Comparison of ENCODE assay signal across 12 mouse cellular contexts in genomic region chr12:105973691-105974090, GRCm38 (mm10). TPM values are rescaled to one million over a fixed set of nuclear protein-coding genes. Genes with fewer than 3 reads are reported as not detected.
DNase-seq lines count a peak whose midpoint lies in the region; ATAC-seq lines count a peak whose summit lies in the region.
"Had no signal": no experiment of that assay in that cellular context is flagged by ENCODE, and none has a peak within 500 bp of the region (broad histone marks: within the 10 kb centered on the region; RNA-seq: fewer than 3 reads in every experiment).

No protein-coding gene starts in this region.

- H3K9me3 ChIP-seq in forebrain, embryonic 14.5 days (replicated peaks; ENCODE audit: control insufficient read depth, low read length), result 0 out of 2 replicates have a peak, but pooled peaks cover 2% of the 10 kb centered on the region
- no peaks in the 10 kb centered on the region for H3K9me3 ChIP-seq in neural tube, embryonic 14.5 days (ENCODE audit: control insufficient read depth, low read length)
- H3K9me3 ChIP-seq: liver, embryonic 12.5 days had no signal

- no peaks in the 10 kb centered on the region for H3K27me3 ChIP-seq in forebrain, embryonic 14.5 days (replicated peaks; ENCODE audit: control insufficient read depth, insufficient read depth, low read length)
- no peaks in the 10 kb centered on the region for H3K27me3 ChIP-seq in neural tube, embryonic 14.5 days (ENCODE audit: control insufficient read depth, insufficient read depth, low read length)

- H3K27ac ChIP-seq in forebrain, embryonic 14.5 days (ENCODE audit: low read depth, low read length), result peak overlapping the region; percentile 27
- no peak overlapping the region for H3K27ac ChIP-seq in neural tube, embryonic 14.5 days (ENCODE audit: low read depth, low read length)
- H3K27ac ChIP-seq: liver, embryonic 12.5 days had no signal

- no peak overlapping the region for H3K4me3 ChIP-seq in forebrain, embryonic 14.5 days (ENCODE audit: low read depth, low read length)
- H3K4me3 ChIP-seq in neural tube, embryonic 14.5 days (ENCODE audit: low read depth, low read length), result no peak overlapping the region
- H3K4me3 ChIP-seq: liver, embryonic 12.5 days had no signal

- ATAC-seq in frontal cortex, adult (ENCODE audit: low TSS enrichment), result peak; percentile 50; the same call in 1 of the 2 replicates
- peak; percentile 71 for ATAC-seq in forebrain, embryonic 14.5 days
- ATAC-seq in neural tube, embryonic 14.5 days (ENCODE audit: low read depth), result peak; percentile 78
- ATAC-seq: liver, embryonic 12.5 days had no signal

- H3K36me3 ChIP-seq in forebrain, embryonic 14.5 days (ENCODE audit: control insufficient read depth, insufficient read depth, low read length), result no peaks in the 10 kb centered on the region
- H3K36me3 ChIP-seq in neural tube, embryonic 14.5 days (ENCODE audit: control insufficient read depth, insufficient read depth, low read length), result no peaks in the 10 kb centered on the region
- H3K36me3 ChIP-seq: liver, embryonic 12.5 days had no signal

- no peak for DNase-seq in frontal cortex, adult 2 months (ENCODE audit: extremely low spot score in 1 of 2, low spot score in 1 of 2)
- peak; percentile 61 for DNase-seq in forebrain, embryonic 14.5 days (ENCODE audit: low spot score)
- DNase-seq in mesoderm, embryonic 11.5 days (ENCODE audit: low read depth, low spot score), result peak; percentile 69
- no peak for DNase-seq in spleen, postnatal 4 days (ENCODE audit: low spot score in 2 of 2)
- DNase-seq in cerebellum, postnatal 4 days (ENCODE audit: low spot score in 2 of 2), result no peak
- no peak for DNase-seq in adrenal gland, adult 2 months
- DNase-seq: gastrocnemius, postnatal 36 days; kidney, postnatal 10 days; lung, postnatal 14 days had no signal

- 0 out of 2 replicates have a peak overlapping the region, but pooled peaks have one; percentile 17 for H3K9ac ChIP-seq in forebrain, embryonic 14.5 days (ENCODE audit: low read length)
- H3K9ac ChIP-seq in neural tube, embryonic 14.5 days (replicated peaks; ENCODE audit: low read depth, low read length), result no peak overlapping the region
- H3K9ac ChIP-seq: liver, embryonic 12.5 days had no signal

- no peak overlapping the region for H3K4me2 ChIP-seq in forebrain, embryonic 14.5 days (ENCODE audit: low read length)
- no peak overlapping the region for H3K4me2 ChIP-seq in neural tube, embryonic 14.5 days (ENCODE audit: low read depth, low read length)
- H3K4me2 ChIP-seq: liver, embryonic 12.5 days had no signal

- WGBS in forebrain, embryonic 14.5 days, result 18% methylated on average over 9 of the region's 9 CpGs
- 16% methylated on average over 9 of the region's 9 CpGs for WGBS in neural tube, embryonic 14.5 days

- peaks cover 8% of the 10 kb centered on the region for H3K4me1 ChIP-seq in forebrain, embryonic 14.5 days (ENCODE audit: control insufficient read depth, insufficient read depth, low read length)
- H3K4me1 ChIP-seq in neural tube, embryonic 14.5 days (ENCODE audit: control insufficient read depth, insufficient read depth, low read length), result no peaks in the 10 kb centered on the region
- H3K4me1 ChIP-seq: liver, embryonic 12.5 days had no signal

RNA-seq across cellular contexts. Expression of gene Vrk1, which starts 36.3 kb away (rescaled TPM):
- 16.4 and 17.7 TPM in 2 replicates for polyA plus RNA-seq in frontal cortex, adult 2 months (2012; rRNA removed)
- polyA plus RNA-seq in forebrain, embryonic 14.5 days (2014; fragmentation: Nextera tagmentation; extraction: Ambion mirVana), result 80.6 and 90.8 TPM in 2 replicates
- polyA plus RNA-seq in neural tube, embryonic 14.5 days (2014; fragmentation: Nextera tagmentation; extraction: Ambion mirVana), result 28.8 and 32.9 TPM in 2 replicates
- 10 to 100 TPM; 13.6 to 14.9 TPM for total RNA-seq in adrenal gland, adult 2 months (2021)
- polyA plus RNA-seq in adrenal gland, adult 2 months (2012; rRNA removed), result 1.6 and 1.8 TPM in 2 replicates

Comparison
In these comparisons a context has a peak if more than half of its experiments do, and no peak if none do; other contexts are left out.
1. DNase-seq: peak in forebrain, embryonic 14.5 days (single experiment) and mesoderm, embryonic 11.5 days (single experiment); none in frontal cortex, adult 2 months (0 of 2), spleen, postnatal 4 days (0 of 2), cerebellum, postnatal 4 days (0 of 2) and adrenal gland, adult 2 months (single experiment).
2. Peak in every context shown above with its lines, with median percentiles within 50 percentile points of each other: ATAC-seq.